8 mouse cellular contexts compared by ENCODE assay signal in genomic region chr5:137885894-137886293, GRCm38 (mm10). TPM values are rescaled to one million over a fixed set of nuclear protein-coding genes. Genes with fewer than 3 reads are reported as not detected.
DNase-seq lines count a peak whose midpoint lies in the region; ATAC-seq and TF ChIP-seq lines count a peak whose summit lies in the region.

No protein-coding gene starts in this region.

- TF ChIP-seq RAD21 in MEL (IDR thresholded peaks at IDR 0.05; ENCODE audit: low read depth, low read length): peak; percentile 79

- H3K36me3 ChIP-seq in kidney, embryonic 16.5 days (ENCODE audit: insufficient read depth, low read length): no peaks in the 10 kb centered on the region
- H3K36me3 ChIP-seq in MEL (ENCODE audit: control insufficient read depth in 1 of 2, insufficient read depth in 2 of 2, low read length in 2 of 2): peaks cover 0 to 13% of the 10 kb centered on the region in 2 experiments; a peak in 2 of 4 replicates

- ATAC-seq in kidney, embryonic 16.5 days (ENCODE audit: low FRiP score, low TSS enrichment): no peak

- no peaks in the 10 kb centered on the region for H3K79me2 ChIP-seq in MEL (ENCODE audit: control insufficient read depth, insufficient read depth, low read length, poor library complexity)

- no peak for TF ChIP-seq EP300 in MEL (IDR thresholded peaks at IDR 0.05; ENCODE audit: low read depth in 1 of 2, low read length in 2 of 2)

- peak; percentile 60 to 90 (median 81) for TF ChIP-seq CTCF in MEL (IDR thresholded peaks at IDR 0.05 in 2 of 3, conservative IDR thresholded peaks at IDR 0.05 in 1 of 3; ENCODE audit: control insufficient read depth in 1 of 3, insufficient read depth in 1 of 3, low read depth in 2 of 3, low read length in 3 of 3, poor library complexity in 1 of 3, severe bottlenecking in 1 of 3)

- peak; percentile 30 for DNase-seq in kidney, adult 11 months
- peak; percentile 80 for DNase-seq in MEL (ENCODE audit: low read depth, low spot score)
- peak; percentile 74 for DNase-seq in brain, adult 2 months (ENCODE audit: low read depth, low spot score)
- DNase-seq in frontal cortex, postnatal 10 days (ENCODE audit: low spot score in 2 of 2): peak; percentile 11 to 49
- DNase-seq in layer of hippocampus, adult 9-10 months (ENCODE audit: low spot score): peak; percentile 46
- peak; percentile 51 for DNase-seq in lung, postnatal 25 days (ENCODE audit: low spot score)
- peak; percentile 34 for DNase-seq in thymus, postnatal 14 days

- 4% methylated on average over 2 of the region's 2 CpGs for WGBS in kidney, embryonic 16.5 days

- H3K4me2 ChIP-seq in kidney, embryonic 16.5 days (replicated peaks; ENCODE audit: low read depth, low read length): no peak overlapping the region

- no peak for TF ChIP-seq POLR2A in MEL (IDR thresholded peaks at IDR 0.05; ENCODE audit: control insufficient read depth in 1 of 2, insufficient read depth in 1 of 2, low read depth in 1 of 2, low read length in 2 of 2, poor library complexity in 1 of 2)

- no peaks in the 10 kb centered on the region for H3K27me3 ChIP-seq in kidney, embryonic 16.5 days (ENCODE audit: insufficient read depth, low read length)
- H3K27me3 ChIP-seq in MEL (ENCODE audit: control insufficient read depth in 1 of 2, insufficient read depth in 2 of 2, low read length in 2 of 2): 0 out of 4 replicates have a peak, but pooled peaks cover 0 to 2% of the 10 kb centered on the region in 2 experiments

- no peak overlapping the region for H3K27ac ChIP-seq in kidney, embryonic 16.5 days (ENCODE audit: low read length)
- H3K27ac ChIP-seq in MEL (ENCODE audit: control insufficient read depth, low read depth, low read length): no peak overlapping the region

- no peak overlapping the region for H3K4me3 ChIP-seq in kidney, embryonic 16.5 days (ENCODE audit: low read length)
- no peak overlapping the region for H3K4me3 ChIP-seq in MEL (ENCODE audit: control insufficient read depth in 1 of 2, insufficient read depth in 1 of 2, low read depth in 2 of 2, low read length in 2 of 2)

- no peaks in the 10 kb centered on the region for H3K9me3 ChIP-seq in kidney, embryonic 16.5 days (ENCODE audit: low read length)
- H3K9me3 ChIP-seq in MEL (replicated peaks; ENCODE audit: insufficient read depth, low read length): no peaks in the 10 kb centered on the region

- no peaks in the 10 kb centered on the region for H3K4me1 ChIP-seq in kidney, embryonic 16.5 days (ENCODE audit: insufficient read depth, low read length)
- H3K4me1 ChIP-seq in MEL (ENCODE audit: control insufficient read depth in 1 of 2, insufficient read depth in 2 of 2, low read length in 2 of 2): peaks cover 0 to 19% of the 10 kb centered on the region in 2 experiments; a peak in 2 of 4 replicates

- H3K9ac ChIP-seq in kidney, embryonic 16.5 days (replicated peaks; ENCODE audit: low read length): no peak overlapping the region
- no peak overlapping the region for H3K9ac ChIP-seq in MEL (ENCODE audit: control insufficient read depth, low read depth, low read length, poor library complexity, severe bottlenecking)

TF ChIP-seq in MEL, 35 proteins besides CTCF, POLR2A, EP300 and RAD21:
- no peak for TF ChIP-seq E2F4 (IDR thresholded peaks at IDR 0.05; ENCODE audit: borderline replicate concordance, low read depth, low read length)
- TF ChIP-seq BHLHE40 (IDR thresholded peaks at IDR 0.05; ENCODE audit: borderline replicate concordance, low read depth, low read length): peak; percentile 64; the same call in 1 of the 2 replicates
- TF ChIP-seq USF1 (IDR thresholded peaks at IDR 0.05; ENCODE audit: low read depth, low read length): peak; percentile 57; the same call in 1 of the 2 replicates
- peak; percentile 89 for TF ChIP-seq MAX (IDR thresholded peaks at IDR 0.05; ENCODE audit: low read length)
- TF ChIP-seq MXI1 (IDR thresholded peaks at IDR 0.05; ENCODE audit: low read depth, low read length): peak; percentile 54
- peak; percentile 90 for TF ChIP-seq MYC (IDR thresholded peaks at IDR 0.05; ENCODE audit: low read depth, low read length)
- TF ChIP-seq CHD2 (IDR thresholded peaks at IDR 0.05; ENCODE audit: low read length): no peak
- no peak for TF ChIP-seq POLR2AphosphoS5 (IDR thresholded peaks at IDR 0.05; ENCODE audit: borderline replicate concordance, low read depth, low read length)
- TF ChIP-seq JUND (IDR thresholded peaks at IDR 0.05; ENCODE audit: low read depth, low read length): 0 out of 2 replicates have a peak, but pooled peaks have one; percentile 30
- no peak for TF ChIP-seq MYB (IDR thresholded peaks at IDR 0.05; ENCODE audit: low read depth, low read length)
- peak; percentile 76 for TF ChIP-seq SMC3 (IDR thresholded peaks at IDR 0.05; ENCODE audit: low read depth, low read length)
- TF ChIP-seq ZC3H11A (IDR thresholded peaks at IDR 0.05; ENCODE audit: low read depth, low read length): peak; percentile 67
- no peak for TF ChIP-seq TBP (IDR thresholded peaks at IDR 0.05; ENCODE audit: low read depth, low read length)
- peak; percentile 63 for TF ChIP-seq MAFK (IDR thresholded peaks at IDR 0.05; ENCODE audit: borderline replicate concordance, low read depth, low read length)

RNA-seq across cellular contexts. Expression of gene Pilrb2, which starts 14.3 kb away (rescaled TPM):
- 0.40 and 1.0 TPM in 2 replicates for polyA plus RNA-seq in kidney, embryonic 16.5 days (2015; fragmentation: Nextera tagmentation; extraction: Ambion mirVana)
- total RNA-seq in MEL (2012; rRNA removed): 32.1 and 71.7 TPM in 2 replicates
- 10 to 100 TPM in 1 of 2 experiments, not detected in 1; 25.9 TPM for polyA plus RNA-seq in MEL (2012; ENCODE audit: insufficient read depth in 1 of 2, insufficient read length in 2 of 2, low read depth in 1 of 2, low replicate concordance in 2 of 2, missing spikeins in 1 of 2)

RNA-seq across cellular contexts. Expression of gene Pilrb1, which starts 28.0 kb away (rescaled TPM):
- polyA plus RNA-seq in kidney, embryonic 16.5 days (2015; fragmentation: Nextera tagmentation; extraction: Ambion mirVana): 0.47 TPM in 1 of 2 replicates, not detected in the other
- 4.4 and 12.1 TPM in 2 replicates for total RNA-seq in MEL (2012; rRNA removed)
- polyA plus RNA-seq in MEL (2012; ENCODE audit: insufficient read depth in 1 of 2, insufficient read length in 2 of 2, low read depth in 1 of 2, low replicate concordance in 2 of 2, missing spikeins in 1 of 2): 1 to 10 TPM in 1 of 2 experiments, not detected in 1; 4.5 TPM

RNA-seq across cellular contexts. Expression of gene Cyp3a13, which starts 35.5 kb away (rescaled TPM):
- 0.09 TPM in 1 of 2 replicates, not detected in the other for polyA plus RNA-seq in kidney, embryonic 16.5 days (2015; fragmentation: Nextera tagmentation; extraction: Ambion mirVana)
- not detected in 2 replicates for total RNA-seq in MEL (2012; rRNA removed)
- polyA plus RNA-seq in MEL (2012; ENCODE audit: insufficient read depth in 1 of 2, insufficient read length in 2 of 2, low read depth in 1 of 2, low replicate concordance in 2 of 2, missing spikeins in 1 of 2): not detected

RNA-seq across cellular contexts. Expression of gene Pilra, which starts 49.8 kb away (rescaled TPM):
- 0.67 and 2.0 TPM in 2 replicates for polyA plus RNA-seq in kidney, embryonic 16.5 days (2015; fragmentation: Nextera tagmentation; extraction: Ambion mirVana)
- total RNA-seq in MEL (2012; rRNA removed): 0.36 and 1.5 TPM in 2 replicates
- under 1 TPM in 1 of 2 experiments, not detected in 1; 0.89 TPM for polyA plus RNA-seq in MEL (2012; ENCODE audit: insufficient read depth in 1 of 2, insufficient read length in 2 of 2, low read depth in 1 of 2, low replicate concordance in 2 of 2, missing spikeins in 1 of 2)

Comparison
In these comparisons a context has a peak if more than half of its experiments do, and no peak if none do; other contexts are left out.
1. DNase-seq: peak in every context shown above with its lines; median percentile 80 in MEL; 74 in brain, adult 2 months; 51 in lung, postnatal 25 days; 46 in layer of hippocampus, adult 9-10 months; 34 in thymus, postnatal 14 days; 30 in kidney, adult 11 months; 30 in frontal cortex, postnatal 10 days.